Mouse (Mus musculus) liver, embryonic 11.5 days (tissue): ENCODE results near the gene Ufl1. TPM values are rescaled to one million over a fixed set of nuclear protein-coding genes. Genes with fewer than 3 reads are reported as not detected.

ENCODE experiments used
- ATAC-seq: fragments of 200-750 bp; cut with Nextera tagmentation; replicated peaks from 2 replicates; pipeline ENCODE4 v1.8.0; 2017; ENCODE audit warnings: moderate number of reproducible peaks, mild to moderate bottlenecking, moderate TSS enrichment, moderate library complexity; ENCODE audit not compliant: low FRiP score
- DNase-seq: peaks from one replicate; pipeline ENCODE4 v3.0.0-alpha.2; 2017; ENCODE audit warnings: low spot score
- H3K27ac ChIP-seq: fragments of 300-500 bp; sonication (generic); 2 replicates; pipeline ENCODE4 v1.5.1; 2014; ENCODE audit warnings: mild to moderate bottlenecking, low read depth, low read length, control low read depth
- H3K27me3 ChIP-seq: fragments of 300-500 bp; sonication (generic); replicated peaks from 2 replicates; pipeline ENCODE4 v1.6.1; 2014; ENCODE audit warnings: low read length, mixed read lengths; ENCODE audit not compliant: control insufficient read depth, insufficient read depth
- H3K36me3 ChIP-seq: fragments of 300-500 bp; sonication (generic); 2 replicates; pipeline ENCODE4 v1.6.1; 2014; ENCODE audit warnings: mild to moderate bottlenecking, low read length, moderate library complexity, mixed read lengths; ENCODE audit not compliant: control insufficient read depth, insufficient read depth
- H3K4me1 ChIP-seq: fragments of 300-500 bp; sonication (generic); replicated peaks from 2 replicates; pipeline ENCODE4 v1.6.1; 2014; ENCODE audit warnings: low read length, mixed read lengths; ENCODE audit not compliant: control insufficient read depth, insufficient read depth
- H3K4me2 ChIP-seq: fragments of 300-500 bp; sonication (generic); 2 replicates; pipeline ENCODE4 v1.6.1; 2014; ENCODE audit warnings: mild to moderate bottlenecking, control low read depth, moderate library complexity
- H3K4me3 ChIP-seq: fragments of 300-500 bp; sonication (generic); 2 replicates; pipeline ENCODE4 v1.5.1; 2014; ENCODE audit warnings: low read depth, low read length, control low read depth
- H3K9ac ChIP-seq: fragments of 300-500 bp; sonication (generic); 2 replicates; pipeline ENCODE4 v1.6.1; 2014; ENCODE audit warnings: low read depth, low read length, control low read depth
- H3K9me3 ChIP-seq: fragments of 300-500 bp; sonication (generic); 2 replicates; pipeline ENCODE4 v1.6.1; 2016; ENCODE audit warnings: low read length, inconsistent platforms, mixed read lengths; ENCODE audit not compliant: control insufficient read depth
- WGBS: fragments of 180-500 bp; shearing (Covaris S2); extraction: QIAGEN DNeasy Blood & Tissue Kit; methylation state at CpG from one replicate; pipeline ENCODE4 v1.1.7; 2014; 5-methylcytosine and 5-hydroxymethylcytosine counted together
- polyA plus RNA-seq: library from polyadenylated mRNA; unstranded; fragments of >200 nt; fragmentation: Nextera tagmentation; extraction: Ambion mirVana; gene quantifications from 2 replicates; pipeline ENCODE4 v1.2.1, GENCODE M21; 2014

Gene Ufl1
- polyA plus RNA-seq, 1 experiment from 2014 or later, result 31.1 TPM

DNA sequence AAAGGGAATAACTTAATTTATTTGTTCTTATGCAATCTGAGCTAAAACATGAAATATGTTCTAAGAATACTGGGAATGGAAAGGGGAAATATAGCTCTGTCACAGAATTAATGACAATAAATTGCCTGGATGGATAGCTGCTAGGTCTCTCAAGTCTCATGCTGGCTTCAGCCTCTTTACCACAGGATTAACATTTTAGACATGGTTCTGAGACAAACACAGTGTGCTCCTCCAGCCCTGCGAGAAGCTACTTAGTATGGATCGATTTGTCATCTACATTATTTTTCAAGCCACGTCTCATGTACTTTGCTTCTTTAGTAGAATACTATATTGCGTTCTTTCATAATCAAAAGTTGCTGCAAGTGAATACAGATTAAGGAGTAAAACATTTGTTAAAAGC is 75.5 kb downstream of the Ufl1 start:
- Histone ChIP-seq H3K4me2 (no peak overlapping the region), H3K4me3 (no peak overlapping the region), H3K4me1 (no peaks in the 10 kb centered on the region), H3K9ac (no peak overlapping the region), H3K27me3 (no peaks in the 10 kb centered on the region), H3K9me3 (no peaks in the 10 kb centered on the region), H3K27ac (no peak overlapping the region), H3K36me3 (no peaks in the 10 kb centered on the region)
- WGBS, result 84% methylated on average over 4 of the region's 4 CpGs
- no peak for ATAC-seq
- DNase-seq, result no peak

Other genes starting within 250 kb of the Ufl1 start
- not detected in 2 replicates for gene Fhl5, start 38.9 kb downstream of the Ufl1 start, polyA plus RNA-seq